Mouse (Mus musculus) lung, postnatal 4 days (tissue): ENCODE results near the gene Fgfr2.

Experiments
- DNase-seq, 2 experiments: peaks; one replicate each; pipeline ENCODE4 v3.0.0; 2021

Fgfr2 gene

DNA sequence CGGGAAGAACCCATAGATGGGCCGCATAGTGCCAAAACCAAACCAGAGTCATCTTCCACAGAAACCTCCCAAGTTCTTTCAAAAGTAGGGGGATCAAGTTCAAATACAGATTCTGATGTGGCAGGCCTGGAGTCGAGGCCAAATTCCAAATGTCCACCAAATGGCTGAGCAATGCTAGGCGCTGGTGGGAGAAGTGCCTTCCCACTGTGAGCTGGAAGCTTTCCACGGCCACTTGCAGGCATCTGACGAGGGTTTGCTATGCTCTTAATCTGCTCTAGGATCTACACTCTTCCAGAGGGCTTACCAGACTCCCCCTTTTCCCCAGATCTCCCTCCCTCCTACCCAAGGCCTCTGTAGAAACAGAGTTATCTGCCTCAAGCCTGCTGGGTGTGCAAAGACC is 376.1 kb downstream of the Fgfr2 start:
- DNase-seq, result peak in 1 of 2 experiments; percentile 45

DNA sequence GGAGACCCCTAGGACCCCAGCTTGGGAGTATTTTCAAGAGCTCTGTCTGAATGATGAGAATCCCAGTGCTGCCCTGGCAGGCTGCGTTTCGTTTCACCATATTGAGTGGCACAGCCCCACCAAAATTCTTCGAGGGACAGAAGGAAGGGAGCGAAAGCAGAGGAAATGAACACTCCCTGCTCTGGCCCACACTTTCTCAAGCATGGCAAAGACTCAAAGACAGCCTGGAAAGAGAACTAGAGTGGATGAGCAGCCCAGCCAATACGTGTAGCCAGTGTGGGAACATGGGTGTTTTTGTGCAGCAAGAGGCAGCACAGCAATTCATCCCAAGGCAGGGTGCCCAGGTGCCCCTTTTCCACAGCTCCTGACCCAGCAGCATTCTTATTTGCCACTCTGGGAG is 380.2 kb downstream of the Fgfr2 start:
- no peak for DNase-seq

DNA sequence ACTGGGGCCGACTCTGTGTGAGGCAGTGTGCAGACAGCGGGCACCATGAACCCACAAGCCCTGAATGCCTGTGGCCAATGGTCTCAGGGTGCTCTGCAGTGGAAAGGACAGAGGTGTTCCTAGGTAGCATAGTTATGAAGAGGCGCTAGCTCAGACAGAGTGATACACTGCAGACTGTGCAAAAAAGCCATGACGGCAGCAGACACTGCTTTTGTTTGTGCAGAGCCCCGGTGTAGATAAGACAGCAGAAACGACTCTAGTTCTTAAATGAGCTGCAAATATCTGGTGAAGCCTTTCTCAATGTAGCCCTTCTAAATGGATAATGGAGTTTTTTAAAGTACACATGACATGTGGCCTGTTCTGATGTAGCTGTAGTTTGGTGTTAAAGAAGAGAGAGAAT is 383.3 kb downstream of the Fgfr2 start:
- no peak for DNase-seq

DNA sequence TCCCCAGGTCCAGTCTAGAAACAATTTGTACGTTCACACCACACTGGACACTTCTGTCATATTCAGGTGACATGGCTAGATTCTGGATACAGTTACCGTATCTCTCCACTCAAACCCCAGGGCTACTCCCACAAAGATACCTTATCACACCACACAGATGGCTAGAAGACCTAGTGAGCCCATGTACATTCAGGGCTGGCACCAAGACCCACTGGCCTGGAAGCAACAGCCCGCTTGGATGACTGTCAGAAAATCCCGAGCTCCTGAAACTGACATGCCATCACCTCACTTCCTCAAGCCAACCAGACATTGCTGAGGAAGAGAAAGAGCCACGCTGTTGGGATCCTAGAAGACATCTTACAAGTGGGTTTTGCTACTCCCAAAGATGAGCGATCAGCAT is 384.3 kb downstream of the Fgfr2 start:
- DNase-seq, result no peak

DNA sequence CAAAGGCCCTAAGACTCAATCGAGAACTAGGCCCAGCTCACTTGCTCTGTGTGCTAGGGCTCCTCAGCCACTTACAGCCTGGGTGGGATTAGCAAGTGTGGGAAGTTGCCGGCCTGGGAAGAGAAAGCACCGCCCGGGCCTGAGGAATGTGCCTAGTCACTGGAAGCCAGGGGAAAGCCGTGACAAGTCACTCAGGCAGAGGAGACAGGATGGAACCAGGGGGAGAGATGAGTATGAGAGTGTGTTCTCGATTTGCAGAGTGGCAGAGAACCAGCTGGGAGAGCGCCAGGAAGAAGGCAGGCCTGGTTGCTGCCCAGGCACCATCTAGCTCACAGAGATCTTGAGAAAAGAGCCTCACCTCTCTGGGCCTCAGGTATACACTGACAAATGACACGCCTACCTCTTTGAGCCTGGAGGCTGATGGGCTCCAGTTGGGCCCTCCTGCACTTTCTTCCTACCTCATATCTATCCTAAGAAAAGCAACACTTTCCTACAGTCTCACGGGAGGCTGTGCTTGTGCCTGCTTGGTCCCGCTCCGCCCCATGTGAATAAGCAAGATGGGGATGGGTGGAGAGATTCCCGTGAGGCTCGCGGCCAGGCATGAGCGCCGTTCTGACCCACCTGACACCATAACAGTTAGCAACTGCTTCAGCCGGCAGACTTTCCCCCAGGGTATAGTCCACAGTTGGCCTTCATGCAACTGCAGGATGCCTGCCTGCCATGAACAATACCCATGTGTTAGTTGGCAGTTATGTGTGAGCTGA is 386.9 kb downstream of the Fgfr2 start:
- DNase-seq, result peak; percentile 70 to 81

DNA sequence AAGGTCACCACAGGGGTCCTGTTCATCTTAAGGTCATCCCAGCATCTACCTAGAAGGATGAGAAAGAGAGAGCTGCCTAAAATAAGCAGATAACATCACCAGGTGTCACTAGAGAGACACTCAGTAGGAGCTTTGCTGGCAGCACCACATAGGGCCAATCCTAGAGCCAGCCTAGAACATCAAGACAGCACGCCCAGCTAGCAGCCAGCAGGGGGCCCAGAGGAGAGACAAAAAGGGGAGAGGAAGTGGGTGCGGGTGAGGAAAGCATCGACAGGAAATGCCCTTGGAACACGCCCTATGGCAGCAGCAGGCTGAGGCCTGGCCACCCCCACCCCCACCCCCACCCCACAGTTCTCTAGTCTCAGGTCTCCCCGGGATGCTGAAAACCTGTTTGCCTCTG is 388.0 kb downstream of the Fgfr2 start:
- peak; percentile 88 to 89 for DNase-seq

DNA sequence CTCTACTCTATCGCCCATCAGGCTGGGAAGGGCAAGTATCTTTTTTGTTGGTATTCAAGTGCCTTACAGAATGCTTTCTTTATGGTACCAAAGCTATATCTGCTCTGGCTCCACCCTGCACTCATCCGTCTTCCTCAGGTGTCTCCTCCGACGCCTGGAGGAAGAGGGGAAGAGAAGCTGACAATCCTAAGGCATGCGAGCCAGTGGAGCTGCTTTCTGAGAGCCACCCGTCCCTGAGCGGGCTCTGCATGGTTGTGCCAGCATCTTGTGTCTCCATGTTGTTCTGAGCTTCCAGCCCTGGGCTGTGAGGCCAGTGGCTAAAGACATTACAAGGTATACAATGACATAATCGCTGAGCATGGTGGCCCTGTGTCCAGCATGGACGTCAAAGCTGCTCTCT is 388.9 kb downstream of the Fgfr2 start:
- no peak for DNase-seq

DNA sequence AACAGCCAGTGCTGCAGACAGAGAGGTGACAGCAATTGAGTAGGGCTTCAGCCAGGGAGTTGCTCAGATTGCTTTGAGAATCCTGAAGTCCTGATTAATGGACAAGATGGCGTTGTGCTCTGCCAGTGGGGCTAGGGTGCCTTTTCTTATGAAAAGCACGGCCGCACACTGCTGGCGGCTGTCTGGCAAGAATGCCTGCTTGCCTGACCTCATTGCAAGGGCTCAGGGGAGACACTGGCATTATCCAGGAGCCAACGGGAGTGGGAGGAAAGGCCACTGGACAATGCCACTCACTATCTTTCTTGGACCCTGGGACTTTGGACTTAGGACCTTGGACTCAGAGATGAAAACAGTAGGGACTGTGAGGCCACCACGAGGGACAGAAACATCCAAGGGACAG is 389.6 kb downstream of the Fgfr2 start:
- DNase-seq, result no peak

DNA sequence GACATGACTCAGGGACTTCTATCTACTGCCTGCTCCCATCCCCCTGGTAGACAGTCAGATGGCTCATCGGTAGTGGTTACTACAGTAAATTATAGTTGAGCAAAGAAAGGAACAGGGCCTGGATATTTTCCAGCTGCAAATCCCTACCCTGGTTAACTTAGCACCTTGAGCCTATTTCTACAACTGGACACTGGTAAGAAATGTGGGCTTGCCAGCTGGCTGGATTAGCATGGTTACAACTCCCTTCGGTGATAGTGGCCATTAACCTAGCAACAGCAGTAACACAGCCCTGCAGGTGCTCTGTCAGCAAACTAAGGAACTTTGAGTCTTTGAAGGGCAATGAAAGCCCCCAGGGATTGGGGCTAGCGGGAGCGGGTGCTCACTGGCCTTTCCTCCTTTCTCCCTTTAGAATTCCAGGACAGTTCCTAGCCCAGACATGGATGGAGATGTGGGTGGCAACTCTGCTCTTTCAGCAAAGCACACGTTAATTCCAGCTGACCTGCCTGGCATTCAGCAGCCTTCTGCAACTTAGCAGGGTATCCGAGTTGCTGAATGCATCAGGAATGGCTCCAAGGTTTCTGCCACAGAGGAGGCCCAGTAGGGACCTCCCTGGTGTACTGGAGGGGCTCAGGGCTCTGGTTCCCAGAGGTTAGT is 390.9 kb downstream of the Fgfr2 start:
- DNase-seq, result no peak

DNA sequence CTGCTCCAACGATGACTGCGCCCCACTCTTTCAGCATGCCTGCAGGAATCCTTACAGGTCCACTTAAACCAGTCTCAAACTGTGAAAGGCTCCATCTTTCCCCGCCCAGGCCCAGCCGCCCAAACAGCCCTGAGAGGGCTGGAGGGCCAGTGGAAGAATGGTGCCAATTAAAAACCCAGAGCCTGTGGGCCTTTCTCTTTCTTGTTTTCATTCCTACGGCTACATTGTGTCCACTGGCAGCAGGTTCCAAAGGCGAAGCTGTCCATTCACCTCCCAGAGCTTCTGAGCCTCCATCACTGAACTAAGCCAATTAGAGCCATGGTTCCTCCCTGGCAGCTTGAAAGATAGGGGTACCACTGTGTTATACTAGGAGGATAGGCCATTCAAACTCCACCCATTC is 391.6 kb downstream of the Fgfr2 start:
- DNase-seq, result no peak

DNA sequence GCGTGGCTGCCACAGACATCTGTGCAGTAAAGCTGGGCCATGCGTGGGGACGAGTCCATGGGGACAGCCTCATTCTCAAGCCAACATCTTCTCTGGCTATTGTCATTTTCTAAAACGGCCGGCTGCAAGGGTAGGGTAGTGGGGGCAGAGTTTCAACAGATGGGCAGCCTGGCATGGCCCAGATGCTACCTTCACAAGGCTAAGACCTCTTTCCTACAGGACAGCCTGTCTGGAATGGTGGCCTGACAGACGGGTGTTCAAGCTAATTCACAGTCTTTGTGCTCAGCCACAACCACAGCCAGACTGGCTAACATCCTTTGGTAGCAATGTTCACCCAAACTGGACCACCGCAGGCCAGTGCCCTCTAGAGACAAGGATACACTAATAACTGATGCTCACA is 392.6 kb downstream of the Fgfr2 start:
- no peak for DNase-seq

DNA sequence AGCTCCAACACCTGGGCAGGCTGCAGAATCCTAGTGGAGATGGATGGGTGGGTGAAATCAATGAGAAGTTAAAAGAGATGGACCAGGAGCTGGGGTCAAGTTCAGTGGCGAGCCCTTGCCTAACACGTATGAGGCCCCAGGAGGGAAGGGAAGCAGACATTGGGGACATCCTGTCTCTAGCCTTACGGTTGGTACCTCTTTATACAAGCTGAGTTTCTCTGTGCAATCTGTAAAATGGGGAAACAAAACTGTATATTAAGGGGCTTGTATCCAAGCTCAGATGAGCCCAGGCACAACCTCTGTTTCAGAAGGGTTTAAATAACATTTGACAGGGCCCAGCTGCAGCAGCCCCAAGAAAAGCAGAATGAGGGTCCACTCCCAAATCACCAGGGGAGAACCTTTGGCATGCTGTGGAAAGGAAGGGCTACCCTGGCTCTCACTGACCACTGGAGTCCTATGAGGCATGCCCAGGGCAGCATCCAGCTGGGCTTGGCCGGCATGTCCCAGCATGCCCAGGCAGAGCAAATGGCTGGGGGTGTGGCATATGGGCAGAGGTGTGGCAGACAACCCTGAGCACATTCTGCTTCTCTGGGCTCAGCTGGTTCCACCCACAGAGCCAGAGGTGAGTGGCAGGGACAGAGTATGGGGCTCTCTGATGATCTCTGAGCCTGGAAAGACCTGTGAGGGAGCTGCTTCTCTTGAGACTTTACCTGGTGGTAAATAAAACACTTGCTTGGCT is 393.9 kb downstream of the Fgfr2 start:
- peak; percentile 34 to 63 for DNase-seq

DNA sequence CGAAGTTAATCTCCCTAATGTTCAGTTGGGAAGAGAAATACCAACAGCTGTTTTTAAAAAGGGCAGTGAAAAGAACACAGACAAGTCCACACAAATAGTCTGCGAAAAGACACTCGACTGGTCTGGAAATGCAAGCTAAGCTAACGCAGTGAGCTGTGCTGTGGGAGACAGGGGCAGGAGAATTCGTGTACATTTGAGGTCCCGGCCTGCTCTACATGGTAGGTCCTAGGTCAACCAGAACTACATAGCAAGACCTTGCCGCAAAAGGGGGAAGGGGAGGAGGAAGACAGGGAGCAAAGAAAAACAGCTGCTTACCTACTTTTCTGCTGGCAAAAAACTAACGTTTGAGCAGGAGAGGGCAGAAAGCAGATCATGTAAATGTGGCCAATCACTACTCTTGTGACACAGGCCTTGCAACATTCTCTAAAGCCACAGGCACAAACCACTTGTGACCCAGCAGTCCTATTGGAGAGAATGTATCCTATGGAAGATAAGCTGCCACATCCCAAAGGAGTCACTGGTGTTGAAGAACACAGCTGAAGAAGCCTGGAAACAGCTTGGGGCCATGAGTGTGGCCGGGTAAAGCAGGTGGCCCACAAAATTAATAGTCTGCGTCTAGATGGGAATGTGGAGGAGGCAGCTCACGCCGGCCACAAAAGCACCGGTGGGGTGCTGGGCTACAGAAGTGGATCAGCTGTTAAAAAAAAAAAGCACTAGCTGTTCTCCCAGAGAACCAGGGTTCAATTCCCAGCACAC is 396.9 kb downstream of the Fgfr2 start:
- DNase-seq, result peak in 1 of 2 experiments; percentile 52

DNA sequence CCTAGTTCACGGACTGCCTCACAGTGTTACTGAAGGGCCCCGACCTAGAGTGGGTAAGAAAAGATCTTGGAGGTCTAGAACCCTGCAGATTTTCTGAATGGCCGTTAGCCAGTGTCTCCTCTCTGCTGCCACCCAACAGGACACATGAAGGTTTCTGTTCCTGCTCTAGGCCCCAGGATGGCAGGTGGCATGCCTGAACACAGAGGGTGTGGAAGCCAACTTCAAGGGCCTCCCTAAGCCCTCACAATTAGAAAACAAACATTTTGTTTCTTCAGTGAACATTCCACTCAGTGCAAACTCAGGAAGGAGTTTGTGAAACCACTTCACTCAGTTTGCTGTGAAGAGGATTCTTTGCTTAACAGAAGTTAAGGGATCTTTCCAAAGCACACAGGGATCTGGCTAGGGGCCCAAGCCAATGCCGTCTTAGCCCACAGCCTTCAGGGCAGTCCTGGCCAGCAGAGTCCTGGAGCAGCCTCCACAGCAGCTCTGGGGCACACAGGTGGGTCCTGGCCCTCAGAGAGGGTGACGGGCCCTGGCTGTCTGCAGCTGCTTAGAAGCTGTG is 398.6 kb downstream of the Fgfr2 start:
- DNase-seq, result peak; percentile 81 to 90

DNA sequence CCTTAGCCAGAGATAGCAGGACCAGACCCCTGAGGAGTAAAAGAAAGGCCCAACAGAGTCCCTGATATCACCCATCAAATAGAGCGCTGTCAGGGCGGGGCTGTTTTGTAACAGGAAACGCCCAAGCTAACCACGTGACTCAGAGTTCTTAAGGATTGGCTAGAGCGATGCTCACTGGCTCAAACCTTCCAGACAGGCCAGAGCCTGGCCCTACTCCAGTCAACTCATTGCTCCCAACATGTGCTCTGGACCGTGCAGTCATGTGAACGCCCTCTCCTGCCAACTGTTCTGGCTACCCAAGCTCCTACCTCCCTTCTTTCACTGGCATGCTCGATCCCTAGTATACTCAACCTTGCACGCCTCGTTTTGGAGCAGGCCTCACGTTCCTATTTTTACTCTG is 399.2 kb downstream of the Fgfr2 start:
- peak; percentile 53 to 71 for DNase-seq

DNA sequence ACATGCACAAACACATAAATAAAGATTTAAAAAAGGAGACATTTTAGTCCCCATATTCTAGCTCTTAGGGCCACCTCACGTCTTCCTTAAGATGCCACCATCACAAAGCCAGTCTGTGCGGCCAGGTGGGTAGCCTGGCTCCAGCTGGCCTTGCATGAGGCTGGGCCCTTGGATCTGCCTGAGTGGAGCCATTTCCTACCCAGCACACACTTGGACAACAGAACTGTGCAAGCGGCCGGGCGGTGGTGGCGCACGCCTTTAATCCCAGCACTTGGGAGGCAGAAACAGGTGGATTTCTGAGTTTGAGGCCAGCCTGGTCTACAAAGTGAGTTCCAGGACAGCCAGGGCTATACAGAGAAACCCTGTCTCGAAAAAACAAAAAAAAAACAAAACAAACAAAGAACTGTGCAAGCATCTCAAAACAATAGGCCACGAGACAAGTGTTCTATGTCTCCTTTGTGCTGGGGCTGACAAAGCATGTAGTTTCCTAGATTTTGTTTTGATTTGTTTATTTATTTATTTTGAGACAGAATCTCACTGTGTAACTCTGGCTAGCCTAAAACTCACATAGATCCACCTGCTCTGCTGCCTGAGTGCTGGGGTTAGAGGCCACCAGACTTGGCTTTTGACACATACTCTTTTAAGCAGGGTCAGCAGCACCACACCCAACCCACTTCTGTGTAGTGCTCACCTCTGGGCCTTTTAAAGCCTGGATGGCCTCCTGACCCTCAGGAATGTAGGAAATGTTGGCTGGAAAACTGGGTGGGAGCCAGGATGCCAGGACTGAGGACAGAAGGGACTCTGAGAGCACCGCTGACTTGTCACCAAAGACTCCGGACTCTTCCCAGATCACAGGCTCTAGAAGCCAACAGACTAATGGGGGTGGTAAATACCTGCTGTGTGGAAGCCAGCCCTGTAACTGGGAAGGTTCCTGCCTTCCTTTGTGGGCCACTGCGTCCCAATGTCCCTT is 400.5 kb downstream of the Fgfr2 start:
- DNase-seq, result peak in 1 of 2 experiments; percentile 68

DNA sequence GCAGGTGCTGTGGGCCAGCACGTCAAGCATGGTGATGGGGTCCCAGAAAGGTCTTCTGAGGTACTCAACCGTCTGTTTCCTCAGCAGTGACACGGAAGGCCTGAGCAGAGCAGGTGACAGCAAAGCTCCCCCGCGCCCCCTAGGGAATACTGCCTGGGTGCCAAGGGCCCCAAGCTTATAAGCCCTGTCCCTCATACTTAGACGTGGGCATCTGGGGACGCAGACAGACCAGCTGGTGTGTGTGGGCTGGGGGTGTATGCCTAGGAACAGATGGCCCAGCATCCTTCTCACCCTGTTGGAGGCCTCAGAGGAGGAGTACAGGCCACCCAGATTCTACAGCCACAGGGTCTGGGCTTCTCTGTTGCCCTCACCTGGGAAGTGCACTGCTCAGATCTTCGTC is 402.6 kb downstream of the Fgfr2 start:
- peak in 1 of 2 experiments; percentile 59 for DNase-seq

DNA sequence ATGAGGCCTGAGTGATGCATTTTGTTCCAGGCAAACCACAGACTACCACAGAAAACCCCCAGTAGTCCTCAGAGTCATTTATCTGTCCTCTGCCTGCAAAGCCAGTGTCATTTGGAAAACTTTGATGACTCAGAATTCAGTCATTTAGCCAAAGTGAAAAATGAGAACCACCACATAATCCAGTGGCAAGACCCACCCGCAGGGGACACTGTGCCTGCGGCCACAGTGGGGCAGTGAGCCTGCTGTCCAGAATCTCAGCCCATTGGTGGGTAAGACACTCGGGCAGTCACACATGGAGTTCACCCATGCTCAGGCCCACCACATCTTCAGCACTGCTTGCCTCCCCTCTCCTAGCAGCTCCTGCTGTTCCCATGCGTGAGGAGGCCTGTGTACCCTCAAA is 403.6 kb downstream of the Fgfr2 start:
- no peak for DNase-seq

DNA sequence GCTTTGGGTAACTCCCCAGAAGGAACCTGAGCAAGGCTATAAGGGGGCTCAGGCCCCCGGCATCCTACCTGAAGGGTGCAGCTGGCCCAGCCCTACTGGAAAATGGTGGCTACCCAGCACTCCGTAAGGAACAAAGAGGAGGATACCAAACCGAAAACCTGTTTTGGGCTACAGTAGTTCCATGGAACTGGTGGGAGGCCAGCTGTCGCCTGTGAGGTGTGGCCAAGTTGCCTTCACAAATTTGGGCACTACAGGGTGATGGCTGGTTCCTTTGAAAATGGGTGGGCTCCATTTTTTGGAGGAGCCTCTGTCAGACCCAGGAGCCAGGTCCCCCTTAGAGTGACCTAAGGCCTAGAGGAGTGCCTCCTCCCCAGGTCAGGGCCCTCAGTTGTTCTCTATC is 407.9 kb downstream of the Fgfr2 start:
- DNase-seq, result no peak

DNA sequence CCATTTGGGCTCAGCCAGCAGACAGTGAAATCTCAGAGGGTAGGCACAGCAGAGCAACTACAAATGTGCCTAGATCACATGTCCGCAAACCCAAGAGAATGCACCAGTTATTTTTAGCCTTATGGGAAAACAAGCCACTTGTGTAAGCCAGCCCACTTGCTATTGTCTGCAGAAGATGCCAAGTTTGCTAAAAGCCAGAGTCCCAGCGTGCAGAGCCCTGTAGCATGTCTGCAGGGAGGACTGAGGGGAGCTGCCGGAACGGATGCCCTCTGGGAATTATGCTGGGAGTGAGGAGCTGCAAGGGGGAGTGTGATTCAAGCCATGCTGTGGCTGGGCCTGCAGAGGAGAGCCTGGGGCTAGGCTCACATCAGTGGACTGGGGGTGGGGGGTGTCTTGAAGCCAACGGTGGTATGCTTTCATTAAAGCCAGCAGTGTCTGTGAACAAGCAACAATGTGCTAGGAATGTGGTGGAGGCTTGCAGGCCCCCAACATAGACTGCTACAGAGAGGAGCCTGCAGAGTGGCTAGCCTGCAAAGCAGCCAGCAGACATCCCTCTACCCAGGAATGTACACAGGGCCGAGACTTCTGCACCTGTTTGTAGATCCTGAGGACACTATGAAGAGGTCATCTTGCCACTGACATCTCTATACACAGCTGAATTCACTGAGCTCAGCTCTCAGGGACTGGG is 408.8 kb downstream of the Fgfr2 start:
- peak; percentile 72 to 83 for DNase-seq
